ENCODE assay signal across 10 mouse cellular contexts in genomic region chr5:135780331-135780730, GRCm38 (mm10). TPM values are rescaled to one million over a fixed set of nuclear protein-coding genes. Genes with fewer than 3 reads are reported as not detected.
DNase-seq lines count a peak whose midpoint lies in the region; ATAC-seq and TF ChIP-seq lines count a peak whose summit lies in the region.
"Had no signal": no experiment of that assay in that cellular context is flagged by ENCODE, and none has a peak within 500 bp of the region (broad histone marks: within the 10 kb centered on the region; RNA-seq: fewer than 3 reads in every experiment).

No protein-coding gene starts in this region.

- no peak overlapping the region for H3K9ac ChIP-seq in hindbrain, embryonic 12.5 days
- H3K9ac ChIP-seq in midbrain, embryonic 13.5 days (replicated peaks) = peak overlapping the region; percentile 95; the same call in 1 of the 2 replicates

- peak; percentile 41 for DNase-seq in CD4-positive, CD25-positive, alpha-beta regulatory T cell, adult 2 months (ENCODE audit: low read depth, low spot score)
- no peak for DNase-seq in left cerebral cortex, adult 2 months (ENCODE audit: extremely low spot score in 1 of 2, low spot score in 2 of 2)
- no peak for DNase-seq in left cerebral cortex, postnatal 25 days (ENCODE audit: low spot score in 2 of 2)
- no peak for DNase-seq in thymus, adult 18-20 months
- DNase-seq in kidney, postnatal 14 days = no peak
- DNase-seq: adrenal gland, adult 8-10 months; kidney, postnatal 36 days had no signal

- peak overlapping the region; percentile 14 for H3K4me3 ChIP-seq in left cerebral cortex, adult 2 months
- no peak overlapping the region for H3K4me3 ChIP-seq in hindbrain, embryonic 12.5 days
- no peak overlapping the region for H3K4me3 ChIP-seq in midbrain, embryonic 13.5 days (replicated peaks)

- H3K36me3 ChIP-seq in hindbrain, embryonic 12.5 days = peaks cover 38% of the 10 kb centered on the region
- H3K36me3 ChIP-seq in midbrain, embryonic 13.5 days = peaks cover 42% of the 10 kb centered on the region

- WGBS in hindbrain, embryonic 12.5 days = 79% methylated on average over 8 of the region's 8 CpGs
- WGBS in midbrain, embryonic 13.5 days = 78% methylated on average over 8 of the region's 8 CpGs

- no peak for TF ChIP-seq CTCF in left cerebral cortex, adult 2 months (IDR thresholded peaks at IDR 0.05)

- no peak for ATAC-seq in CD4-positive, CD25-positive, alpha-beta regulatory T cell, adult 4 months
- no peak for ATAC-seq in hindbrain, embryonic 12.5 days (ENCODE audit: low FRiP score)
- no peak for ATAC-seq in midbrain, embryonic 13.5 days

- no peak overlapping the region for H3K27ac ChIP-seq in left cerebral cortex, adult 2 months
- H3K27ac ChIP-seq in hindbrain, embryonic 12.5 days = no peak overlapping the region
- no peak overlapping the region for H3K27ac ChIP-seq in midbrain, embryonic 13.5 days

- H3K9me3 ChIP-seq in hindbrain, embryonic 12.5 days (replicated peaks) = no peaks in the 10 kb centered on the region
- H3K9me3 ChIP-seq in midbrain, embryonic 13.5 days = no peaks in the 10 kb centered on the region

- peaks cover 22% of the 10 kb centered on the region for H3K4me1 ChIP-seq in hindbrain, embryonic 12.5 days
- H3K4me1 ChIP-seq in midbrain, embryonic 13.5 days (replicated peaks) = peaks cover 31% of the 10 kb centered on the region

- no peaks in the 10 kb centered on the region for H3K27me3 ChIP-seq in hindbrain, embryonic 12.5 days
- H3K27me3 ChIP-seq in midbrain, embryonic 13.5 days = no peaks in the 10 kb centered on the region

- peak overlapping the region; percentile 87; the same call in 1 of the 2 replicates for H3K4me2 ChIP-seq in hindbrain, embryonic 12.5 days (replicated peaks)
- peak overlapping the region; percentile 82; the same call in 1 of the 2 replicates for H3K4me2 ChIP-seq in midbrain, embryonic 13.5 days (replicated peaks)

- intact Hi-C loops in left cerebral cortex, adult 2 months (cut with DNase I) = no loop called here
- intact Hi-C loops in left cerebral cortex, postnatal 25 days (cut with DNase I) = no loop called here

RNA-seq across cellular contexts. Expression of gene Mdh2, which starts 2.1 kb away (rescaled TPM):
- polyA plus RNA-seq in CD4-positive, CD25-positive, alpha-beta regulatory T cell, adult 4 months (2017; shearing (Covaris generic)) = 100 to 1,000 TPM; 657 to 753 TPM
- total RNA-seq in left cerebral cortex, adult 2 months (2021) = 100 to 1,000 TPM; 379 to 386 TPM
- 100 to 1,000 TPM; 389 to 397 TPM for total RNA-seq in left cerebral cortex, postnatal 25 days (2021)
- 530 and 539 TPM in 2 replicates for polyA plus RNA-seq in hindbrain, embryonic 12.5 days (2016; fragmentation: Nextera tagmentation; extraction: Ambion mirVana)
- 563 and 580 TPM in 2 replicates for polyA plus RNA-seq in midbrain, embryonic 13.5 days (2015; fragmentation: Nextera tagmentation; extraction: Ambion mirVana)

RNA-seq across cellular contexts. Expression of gene Styxl1, which starts 2.1 kb away (rescaled TPM):
- 1 to 10 TPM in 1 of 2 experiments, under 1 TPM in 1; 0.61 to 1.1 TPM for polyA plus RNA-seq in CD4-positive, CD25-positive, alpha-beta regulatory T cell, adult 4 months (2017; shearing (Covaris generic))
- not detected for total RNA-seq in left cerebral cortex, adult 2 months (2021)
- not detected for total RNA-seq in left cerebral cortex, postnatal 25 days (2021)
- polyA plus RNA-seq in hindbrain, embryonic 12.5 days (2016; fragmentation: Nextera tagmentation; extraction: Ambion mirVana) = 0.68 TPM in 1 of 2 replicates, not detected in the other
- 0.34 TPM in 1 of 2 replicates, not detected in the other for polyA plus RNA-seq in midbrain, embryonic 13.5 days (2015; fragmentation: Nextera tagmentation; extraction: Ambion mirVana)

RNA-seq across cellular contexts. Expression of gene Srrm3, which starts 26.4 kb away (rescaled TPM):
- not detected for polyA plus RNA-seq in CD4-positive, CD25-positive, alpha-beta regulatory T cell, adult 4 months (2017; shearing (Covaris generic))
- 100 to 1,000 TPM in 1 of 2 experiments, 10 to 100 TPM in 1; 97.9 to 109 TPM for total RNA-seq in left cerebral cortex, adult 2 months (2021)
- 10 to 100 TPM; 85.4 to 98.1 TPM for total RNA-seq in left cerebral cortex, postnatal 25 days (2021)
- 63.6 and 63.8 TPM in 2 replicates for polyA plus RNA-seq in hindbrain, embryonic 12.5 days (2016; fragmentation: Nextera tagmentation; extraction: Ambion mirVana)
- polyA plus RNA-seq in midbrain, embryonic 13.5 days (2015; fragmentation: Nextera tagmentation; extraction: Ambion mirVana) = 91.4 and 124 TPM in 2 replicates

RNA-seq across cellular contexts. Expression of gene Tmem120a, which starts 36.1 kb away (rescaled TPM):
- polyA plus RNA-seq in CD4-positive, CD25-positive, alpha-beta regulatory T cell, adult 4 months (2017; shearing (Covaris generic)) = 10 to 100 TPM; 40.0 to 52.4 TPM
- total RNA-seq in left cerebral cortex, adult 2 months (2021) = 10 to 100 TPM; 18.3 to 18.4 TPM
- total RNA-seq in left cerebral cortex, postnatal 25 days (2021) = 10 to 100 TPM; 13.5 to 18.7 TPM
- polyA plus RNA-seq in hindbrain, embryonic 12.5 days (2016; fragmentation: Nextera tagmentation; extraction: Ambion mirVana) = 61.0 and 65.0 TPM in 2 replicates
- polyA plus RNA-seq in midbrain, embryonic 13.5 days (2015; fragmentation: Nextera tagmentation; extraction: Ambion mirVana) = 70.1 and 72.7 TPM in 2 replicates

Comparison
In these comparisons a context has a peak if more than half of its experiments do, and no peak if none do; other contexts are left out.
1. RNA of gene Srrm3, which starts 26.4 kb away (polyA plus RNA-seq): 91.4 to 124 TPM in midbrain, embryonic 13.5 days and 63.6 to 63.8 TPM in hindbrain, embryonic 12.5 days; not detected in CD4-positive, CD25-positive, alpha-beta regulatory T cell, adult 4 months; every median in the first group is over 10 times any median in the second.